Mouse (Mus musculus): ENCODE results near the gene Gpc6.

Gene Gpc6

DNA sequence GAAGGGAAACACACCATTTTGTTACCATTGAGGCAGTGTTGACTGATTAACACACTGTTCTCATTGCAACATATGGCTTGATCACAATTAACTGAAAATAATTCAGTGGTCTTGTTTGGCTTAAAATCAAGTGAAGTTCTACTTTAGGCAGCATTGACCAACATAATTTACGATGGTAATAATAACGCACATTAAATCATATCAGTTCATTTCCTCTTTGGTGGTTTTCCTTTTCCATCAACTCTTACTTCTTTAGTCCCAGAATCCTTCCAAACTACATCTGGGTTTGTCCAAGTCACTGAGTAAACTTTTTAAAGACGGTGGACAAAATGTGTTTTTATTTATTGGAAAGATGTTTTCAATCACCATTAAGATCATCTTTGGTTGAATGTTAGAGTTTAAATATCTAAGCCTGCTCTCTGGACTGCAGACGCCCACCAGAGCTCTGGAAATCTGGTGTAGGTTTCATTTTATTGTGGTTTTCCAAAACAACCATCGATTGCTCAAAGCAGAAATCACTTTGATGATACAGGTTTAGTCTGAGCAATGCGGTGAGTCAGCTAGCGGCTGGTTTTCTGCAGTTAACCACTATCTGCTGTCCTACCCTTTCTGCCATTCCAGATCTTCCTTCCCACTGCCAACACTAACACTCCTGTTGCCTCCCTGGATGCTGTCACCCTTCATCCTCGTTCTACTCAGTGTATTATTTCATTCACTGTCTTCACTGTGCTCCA lies 314.7 kb downstream of the Gpc6 start:
- DNase-seq (ENCODE audit: low spot score) = no peak

DNA sequence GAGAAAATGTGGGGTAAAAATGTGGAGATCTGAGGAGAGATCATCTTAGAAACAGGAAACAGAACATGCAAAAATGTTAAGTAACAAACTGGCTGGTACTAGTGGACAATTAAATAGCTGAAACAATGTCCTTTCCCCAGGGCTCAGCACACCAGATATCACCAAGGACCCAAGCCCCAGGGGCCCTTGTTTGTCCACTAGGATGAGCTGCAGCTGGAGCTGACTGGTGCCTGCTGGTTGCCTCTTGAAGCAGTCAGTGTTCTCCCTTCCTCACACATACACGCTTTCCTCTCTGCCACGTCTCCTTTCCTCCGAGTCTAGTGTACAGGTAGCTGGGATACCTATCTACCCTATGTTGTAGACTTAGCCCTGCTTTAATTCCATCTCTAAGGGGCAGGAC lies 320.5 kb downstream of the Gpc6 start:
- no peak for DNase-seq (ENCODE audit: low spot score)

DNA sequence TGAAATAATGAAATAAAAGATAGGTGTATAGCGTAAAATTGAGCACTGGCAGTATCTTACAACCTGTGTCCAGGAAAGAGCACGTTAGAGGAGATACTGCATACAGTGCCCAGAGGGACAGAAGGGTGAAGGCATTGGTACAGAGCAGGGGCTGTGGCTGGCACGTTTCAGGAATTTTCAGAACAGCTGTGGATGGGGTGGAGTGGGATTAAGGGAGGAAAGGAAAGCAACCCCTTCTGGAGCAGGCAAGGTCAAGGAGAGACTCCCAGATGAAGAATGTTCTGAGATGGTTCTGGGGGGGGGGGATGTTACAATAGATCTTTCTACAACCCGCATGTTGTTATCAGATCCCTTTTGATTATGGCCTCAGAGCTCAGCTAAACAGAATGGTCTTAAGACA lies 331.1 kb downstream of the Gpc6 start:
- DNase-seq (ENCODE audit: low spot score) = no peak

DNA sequence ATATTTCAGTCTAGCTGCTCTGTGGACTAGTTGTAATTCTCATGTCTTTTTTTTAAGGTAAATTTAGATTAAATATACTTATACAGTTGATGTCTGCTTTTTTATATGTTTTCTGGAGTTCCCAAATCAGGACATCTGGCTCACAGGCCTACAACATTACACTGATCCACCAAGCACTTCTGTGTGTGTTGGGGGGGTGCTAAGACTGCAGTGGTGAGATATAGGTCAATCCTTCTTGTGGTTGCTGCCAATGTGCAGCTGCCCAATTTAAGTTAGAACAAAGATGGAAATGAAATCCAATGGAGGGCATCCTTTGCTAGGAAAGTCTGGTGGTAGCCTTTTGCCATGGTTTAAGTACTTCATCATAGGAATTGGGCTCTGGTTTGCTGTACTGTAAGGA lies 340.5 kb downstream of the Gpc6 start:
- no peak for DNase-seq (ENCODE audit: low spot score)

DNA sequence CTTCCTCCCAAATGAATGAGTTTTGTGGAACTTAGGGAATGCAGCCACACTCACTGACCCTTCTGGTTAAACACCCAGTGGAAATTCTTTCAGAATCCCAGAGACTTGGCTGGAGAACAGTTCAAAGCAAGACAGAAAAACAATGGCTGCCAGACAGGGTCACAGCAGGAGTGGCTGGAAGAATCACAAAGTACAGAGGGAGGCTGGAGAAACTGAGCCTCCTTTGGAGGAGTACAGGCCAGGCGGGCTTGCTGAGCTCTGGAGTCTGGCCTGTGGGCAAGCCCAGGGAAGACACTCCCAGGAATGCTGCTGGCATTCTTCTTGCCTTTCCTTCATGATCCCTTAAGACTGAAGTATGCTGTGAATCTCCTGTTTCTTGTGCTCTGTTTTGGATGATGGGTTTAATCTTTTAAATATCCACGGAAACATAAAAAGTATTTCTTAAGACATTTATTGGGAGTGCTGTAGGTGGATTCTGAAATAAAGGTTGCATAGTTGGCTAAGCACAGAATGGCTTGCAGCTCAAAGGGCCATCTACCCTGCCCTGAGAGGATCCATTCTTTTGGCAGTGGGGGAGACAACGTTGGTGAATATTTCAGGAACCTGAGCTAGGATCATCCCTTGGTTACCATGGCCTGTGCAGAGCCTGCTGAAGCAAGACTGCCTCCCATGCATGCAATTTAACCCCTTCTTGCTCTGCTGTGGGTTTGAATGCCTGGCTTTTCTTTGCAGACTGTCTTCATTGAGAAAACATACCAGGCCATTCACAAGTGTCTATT lies 342.9 kb downstream of the Gpc6 start:
- peak; percentile 5 for DNase-seq (ENCODE audit: low spot score)

DNA sequence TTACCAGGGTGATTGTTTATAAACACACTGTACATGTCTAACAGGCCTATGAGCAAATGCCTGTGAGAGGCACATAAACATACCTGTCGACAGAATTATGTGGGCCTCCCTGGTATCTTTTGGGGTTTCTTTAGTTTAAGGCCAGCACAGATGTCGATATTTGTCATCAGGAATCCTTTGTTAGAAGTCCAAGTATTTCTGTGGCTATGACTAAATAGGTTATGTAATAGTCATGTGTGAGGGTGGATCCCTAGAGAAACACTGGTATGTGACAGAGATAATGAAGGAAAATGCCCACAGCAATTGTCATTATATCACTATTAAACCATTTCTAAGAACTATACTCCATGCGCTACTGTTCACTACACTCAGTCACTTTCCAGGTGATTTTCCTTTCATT lies 358.5 kb downstream of the Gpc6 start:
- no peak for DNase-seq (ENCODE audit: low spot score)

DNA sequence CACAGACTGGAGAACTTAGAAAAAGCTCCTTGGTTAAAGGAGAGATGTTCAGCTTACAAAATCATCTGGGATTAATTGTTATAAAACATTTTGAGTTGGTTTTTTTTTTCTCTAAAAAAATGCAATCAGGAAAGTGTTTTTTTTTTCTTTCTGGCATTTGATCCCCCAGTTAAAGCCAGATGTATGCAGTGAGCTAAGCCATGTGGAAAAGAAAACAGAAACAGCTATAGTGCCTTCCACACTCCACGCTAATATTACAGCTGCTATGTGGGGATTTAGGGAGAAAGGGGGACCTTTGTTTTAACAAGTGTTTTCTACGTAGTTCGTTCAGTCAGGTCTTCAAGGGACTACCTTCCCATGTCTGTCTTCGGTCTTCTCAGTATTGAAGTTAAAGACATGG lies 368.6 kb downstream of the Gpc6 start:
- DNase-seq (ENCODE audit: low spot score) = no peak

DNA sequence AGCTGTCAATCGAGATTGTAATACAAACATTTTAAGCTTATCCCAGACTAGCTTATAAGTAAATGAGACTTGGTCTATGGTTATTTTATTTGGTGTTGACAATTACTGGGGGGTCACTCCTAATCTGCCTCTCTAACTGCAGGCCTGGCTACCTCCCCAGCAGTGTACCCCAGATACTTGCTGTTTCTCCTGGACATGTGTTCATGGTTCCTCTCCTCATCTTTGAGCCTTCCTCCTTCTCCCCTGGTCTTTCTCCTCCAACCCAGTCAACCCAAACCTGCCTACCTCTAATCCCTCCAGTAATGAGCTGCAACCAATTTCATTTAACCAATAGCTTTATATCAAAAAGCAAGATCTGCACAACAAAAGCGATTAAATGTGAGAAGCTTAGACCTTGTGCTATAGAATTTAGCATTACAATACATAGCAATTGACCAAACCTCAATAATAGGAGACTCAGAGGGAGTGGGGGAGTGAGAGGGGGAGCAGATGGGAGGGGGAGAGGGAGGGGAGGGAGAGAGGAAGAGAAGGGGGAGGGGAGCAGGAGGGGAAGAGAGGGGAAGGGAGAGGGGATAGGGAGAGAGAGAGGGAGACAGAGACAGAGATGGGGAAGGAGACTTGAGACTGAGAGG lies 371.2 kb downstream of the Gpc6 start:
- DNase-seq (ENCODE audit: low spot score) = no peak

DNA sequence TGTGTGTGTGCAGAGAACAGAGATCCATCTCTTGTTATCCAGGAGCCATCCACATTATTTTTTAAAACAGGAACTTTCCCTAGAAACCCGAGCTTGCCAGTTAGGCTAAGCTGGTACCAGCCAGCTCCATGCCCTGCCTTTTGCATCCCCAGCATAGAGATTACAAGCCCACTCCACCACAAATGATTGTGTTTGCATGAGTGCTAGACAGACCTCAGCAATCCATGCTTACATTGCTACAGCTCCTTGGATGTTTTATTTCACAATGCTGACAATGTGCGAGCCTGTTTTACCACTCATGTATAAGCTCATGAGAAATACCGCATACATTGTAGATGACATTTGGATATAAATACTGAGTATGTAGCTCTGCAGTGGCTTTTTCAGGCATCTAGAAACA lies 375.9 kb downstream of the Gpc6 start:
- DNase-seq (ENCODE audit: low spot score) = no peak

DNA sequence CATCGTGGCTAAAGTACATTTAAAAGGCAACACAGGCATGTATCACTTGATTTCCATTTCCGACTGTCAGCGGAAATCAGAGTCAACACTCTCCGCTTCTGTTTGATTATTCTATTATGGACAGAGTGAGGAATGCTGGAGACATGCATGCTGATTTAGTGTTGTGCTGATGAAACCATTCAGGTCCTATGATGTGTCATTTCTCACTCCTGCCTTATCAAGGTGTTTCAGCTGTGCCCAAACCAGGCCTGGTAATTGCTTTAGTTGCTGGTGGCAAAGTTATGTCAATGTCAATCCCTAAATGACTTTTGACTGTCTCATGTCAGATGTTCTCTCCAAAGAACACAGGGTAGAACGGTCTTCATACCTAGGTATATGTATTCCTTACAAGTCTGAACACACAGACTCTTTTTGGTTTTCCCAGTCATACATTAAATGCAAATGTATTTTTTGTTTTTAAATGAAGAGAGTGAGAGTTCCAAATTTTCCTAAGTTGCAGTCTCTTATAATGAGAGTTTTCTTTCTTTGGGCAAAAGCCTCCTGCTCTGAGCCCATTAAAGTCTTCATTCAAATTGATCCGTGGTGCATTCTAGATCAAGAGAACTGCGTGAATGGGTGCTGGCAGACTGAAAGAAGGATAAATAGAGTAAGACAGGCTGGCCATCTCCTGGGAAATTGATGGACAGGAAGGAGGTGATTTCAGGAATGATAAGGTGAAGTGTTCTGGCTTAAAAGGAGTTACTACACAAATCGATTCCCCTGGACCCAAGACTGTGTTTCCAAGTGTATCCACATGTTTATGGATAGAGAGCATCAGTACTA lies 379.0 kb downstream of the Gpc6 start:
- DNase-seq (ENCODE audit: low spot score) = no peak

DNA sequence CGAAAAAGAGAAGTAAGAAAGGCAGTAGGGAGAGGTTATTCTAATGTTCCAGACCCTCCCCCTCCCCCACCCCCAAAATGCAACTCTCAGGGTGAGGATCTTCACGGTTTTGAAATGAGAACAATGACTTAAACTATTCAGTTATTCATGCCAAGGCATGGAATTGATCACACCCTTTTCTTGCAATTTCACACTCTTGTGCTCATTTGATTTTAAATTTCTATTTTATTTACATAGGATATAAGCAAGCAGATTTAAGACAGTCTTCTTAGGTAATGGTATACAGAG lies 379.6 kb downstream of the Gpc6 start:
- no peak for DNase-seq (ENCODE audit: low spot score)

DNA sequence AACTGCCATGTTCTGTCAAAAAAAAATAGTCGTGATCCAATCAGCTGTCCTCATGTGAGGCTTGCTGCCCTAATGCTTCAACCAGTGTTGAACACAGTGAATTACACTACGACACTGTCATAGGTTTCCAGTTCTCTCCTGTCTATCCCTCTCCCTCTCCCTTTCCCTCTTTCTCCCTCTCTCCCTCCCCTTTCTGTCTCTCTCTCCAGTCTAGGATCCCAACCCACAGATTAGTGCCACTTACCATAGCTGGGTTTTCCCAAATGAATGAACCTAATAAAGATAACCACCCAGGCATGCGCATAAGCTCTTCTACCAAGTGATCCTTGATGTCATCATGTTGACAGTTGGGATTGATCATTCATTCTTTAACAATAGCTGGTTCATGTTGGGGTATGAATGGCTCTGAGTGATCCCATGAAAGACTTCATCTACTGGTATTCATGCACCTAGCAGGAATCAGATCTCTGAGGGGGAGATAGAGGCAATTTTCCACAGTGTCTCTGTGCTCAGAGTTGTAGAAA lies 384.9 kb downstream of the Gpc6 start:
- DNase-seq (ENCODE audit: low spot score) = no peak

DNA sequence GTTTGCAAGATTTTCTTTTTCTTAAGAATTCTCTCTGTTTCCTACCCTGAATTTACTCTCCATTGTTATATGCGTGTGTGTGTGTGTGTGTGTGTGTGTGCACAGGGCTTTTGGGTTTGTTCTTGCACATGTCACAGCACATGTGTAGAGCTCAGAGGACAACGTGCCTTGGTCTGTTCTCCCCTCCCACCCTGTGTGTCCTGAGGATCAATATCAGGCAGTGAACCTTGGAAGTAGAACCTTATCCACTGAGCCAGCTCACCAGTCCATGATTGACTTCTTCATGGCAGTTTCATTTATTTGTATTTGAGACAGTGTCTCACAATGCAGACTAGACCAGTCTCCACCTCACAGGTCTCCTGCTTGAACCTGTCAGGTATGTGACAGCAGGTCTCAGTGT lies 399.1 kb downstream of the Gpc6 start:
- no peak for DNase-seq (ENCODE audit: low spot score)

DNA sequence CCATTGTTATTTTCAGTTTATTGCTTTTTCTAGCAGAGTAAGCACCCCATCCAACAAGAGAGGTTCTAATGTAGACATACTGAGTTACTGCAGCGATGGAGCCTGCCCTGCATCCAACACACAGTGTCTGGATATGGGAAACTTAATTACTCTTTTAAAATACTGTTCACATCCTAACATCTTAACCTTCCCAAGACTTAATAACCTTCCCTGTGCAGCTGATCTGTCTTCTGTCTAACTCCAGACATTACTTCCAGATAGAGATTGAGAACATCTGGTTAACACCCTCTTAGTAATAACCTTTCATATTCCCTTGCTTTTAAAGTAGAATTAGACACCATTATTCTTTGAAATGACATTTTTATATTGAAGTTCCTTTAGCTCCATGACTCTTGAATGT lies 407.1 kb downstream of the Gpc6 start:
- DNase-seq (ENCODE audit: low spot score) = no peak

DNA sequence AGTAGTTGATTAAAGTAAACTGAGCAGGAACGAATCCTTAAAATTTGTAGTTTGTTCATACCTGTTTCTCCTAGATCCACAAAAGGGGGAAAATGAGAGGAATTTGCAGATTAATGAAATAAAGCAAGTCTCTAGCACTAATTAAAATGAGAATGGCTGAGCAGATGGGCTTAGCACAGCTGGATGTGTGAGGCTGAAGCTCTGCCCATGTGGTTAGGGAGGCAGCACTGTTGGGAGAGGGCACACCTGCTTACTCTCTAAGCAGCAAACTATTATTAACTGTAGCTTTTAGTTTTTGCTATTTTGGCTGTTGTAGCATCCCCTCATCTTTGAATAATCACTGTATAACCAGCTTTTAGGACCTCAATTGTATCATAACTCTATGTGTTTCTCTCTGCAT lies 412.2 kb downstream of the Gpc6 start:
- DNase-seq (ENCODE audit: low spot score) = no peak

DNA sequence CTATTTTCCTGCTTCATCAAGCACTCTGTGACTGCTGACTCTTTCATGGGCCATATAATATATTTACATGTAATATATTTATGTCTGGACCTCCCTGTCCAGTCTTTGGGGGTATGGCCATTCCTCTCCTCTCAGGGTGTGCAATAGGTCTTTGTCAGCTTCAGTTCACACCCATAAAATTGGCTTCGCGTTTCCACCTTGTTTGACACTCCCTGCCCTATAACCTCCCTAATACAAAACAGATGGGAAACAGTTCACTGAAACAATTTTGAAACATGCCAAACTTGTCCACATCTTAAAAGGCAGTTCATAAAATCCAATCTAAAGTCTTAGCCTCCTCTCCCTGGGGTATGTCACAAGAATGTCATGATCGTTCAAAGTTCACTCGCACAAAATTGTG lies 415.4 kb downstream of the Gpc6 start:
- no peak for DNase-seq (ENCODE audit: low spot score)

DNA sequence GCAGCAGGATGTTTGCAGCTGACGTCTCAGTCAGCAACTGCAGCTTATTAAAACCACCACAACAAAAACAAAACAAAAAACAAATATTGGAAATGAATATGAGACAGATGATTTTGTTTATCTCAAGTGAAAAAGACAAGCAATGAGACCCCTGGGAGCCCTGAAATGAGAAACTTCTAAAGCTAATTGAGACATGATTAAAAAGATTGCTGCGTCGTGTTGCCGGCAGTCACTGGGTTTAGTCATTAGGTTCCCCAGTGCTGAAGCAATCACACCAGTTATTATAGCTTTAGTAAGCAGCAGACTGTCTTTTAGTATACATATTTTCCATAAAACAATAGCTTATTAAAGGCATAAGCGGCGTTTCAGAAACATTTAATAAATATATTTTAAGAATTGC lies 419.4 kb downstream of the Gpc6 start:
- DNase-seq (ENCODE audit: low spot score) = no peak

DNA sequence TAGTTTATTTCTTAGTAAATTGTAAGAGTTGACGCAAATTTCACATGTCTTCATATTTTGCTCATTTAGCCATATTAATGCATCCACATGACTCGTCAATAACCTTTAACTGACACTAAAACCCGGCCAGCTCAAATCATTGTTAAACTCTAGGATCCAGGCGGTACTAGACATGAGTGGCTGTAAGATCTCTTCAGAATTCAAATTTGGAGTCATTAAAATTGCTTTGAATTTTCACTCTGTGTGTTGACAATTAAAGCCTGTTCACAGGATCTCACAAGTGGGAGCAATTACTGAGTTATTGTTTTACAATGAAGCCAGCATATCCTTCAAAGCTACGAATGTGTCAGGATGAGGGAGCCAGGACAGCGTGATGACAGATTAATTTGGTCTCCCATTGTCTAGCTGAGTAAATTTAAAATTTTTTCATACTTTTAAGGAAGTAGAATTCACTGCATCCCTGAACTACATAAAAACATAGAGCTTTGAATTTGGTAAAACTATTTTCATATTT lies 421.3 kb downstream of the Gpc6 start:
- no peak for DNase-seq (ENCODE audit: low spot score)

DNA sequence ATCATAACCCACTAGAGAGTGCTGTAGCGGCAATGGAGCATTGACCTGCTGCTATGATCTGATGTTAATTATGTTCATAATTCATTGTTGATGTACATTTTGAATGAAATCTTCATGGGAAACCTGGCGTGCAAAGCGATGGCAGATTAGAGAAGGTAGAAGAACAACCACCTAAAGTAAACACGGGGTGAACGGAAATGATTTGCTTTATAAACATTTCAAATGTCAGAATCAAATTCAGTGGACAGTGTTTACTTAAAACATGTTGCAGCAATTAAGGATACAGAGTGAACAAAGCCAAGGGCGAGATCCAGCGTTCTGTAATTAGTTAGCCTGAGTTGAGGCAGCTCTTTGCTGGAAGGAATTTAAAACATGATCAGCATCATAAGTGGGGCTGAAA lies 426.2 kb downstream of the Gpc6 start:
- DNase-seq (ENCODE audit: low spot score) = no peak

DNA sequence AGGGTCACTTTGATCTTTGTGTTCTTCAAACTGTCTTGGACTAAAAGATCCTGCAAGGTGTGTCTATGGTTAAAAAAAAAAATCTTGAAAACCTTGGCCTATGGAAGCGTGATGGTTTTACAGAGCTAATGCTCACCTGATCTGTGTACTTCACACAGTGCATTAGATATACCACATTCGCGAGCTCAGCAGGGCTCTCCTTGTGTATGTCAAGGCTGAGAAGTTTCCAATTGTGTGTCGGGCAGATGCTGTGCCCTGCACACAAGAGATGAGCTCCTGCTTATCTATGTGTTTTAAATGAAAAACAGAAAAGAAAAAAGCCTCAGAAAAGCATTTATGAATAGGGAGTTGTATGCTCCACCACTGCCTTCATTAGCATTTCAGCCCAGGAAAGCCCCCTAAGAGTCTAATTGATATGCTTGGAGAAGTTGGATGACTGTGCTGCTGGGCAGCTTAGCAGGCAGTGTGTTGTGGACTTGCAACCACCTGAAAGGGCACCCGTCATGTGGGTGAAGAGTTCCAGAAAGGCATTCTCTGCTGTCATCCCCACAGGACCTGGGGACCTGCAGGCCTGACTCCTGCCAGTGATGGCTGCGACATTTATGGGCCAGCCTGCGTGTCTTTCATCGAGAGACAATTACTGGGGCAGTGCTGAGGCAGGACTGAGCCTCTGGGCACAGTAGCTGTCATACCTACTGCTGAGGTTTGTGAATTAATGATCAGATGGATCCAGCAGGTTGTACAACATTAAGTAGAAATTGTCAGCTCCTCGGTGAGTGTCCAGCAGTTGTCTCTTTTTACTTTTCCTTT lies 436.2 kb downstream of the Gpc6 start:
- DNase-seq (ENCODE audit: low spot score) = no peak

DNA sequence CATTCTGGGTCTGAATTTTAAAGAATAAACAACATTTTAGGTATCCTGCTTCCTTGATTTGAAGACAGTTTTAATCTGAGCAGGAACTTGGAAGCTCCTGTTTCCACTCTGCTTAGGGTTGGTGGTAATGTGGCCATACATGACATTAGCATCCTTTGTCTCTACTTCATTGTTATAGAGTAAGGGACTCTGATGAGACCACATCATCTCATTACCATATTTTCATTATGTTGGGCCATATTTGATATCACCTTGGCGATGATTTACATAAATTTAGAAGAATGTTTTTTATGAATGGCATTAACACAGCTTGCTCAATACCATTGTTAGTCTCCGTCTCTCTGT lies 436.8 kb downstream of the Gpc6 start:
- no peak for DNase-seq (ENCODE audit: low spot score)

Data from testis, postnatal 14 days (tissue).